Mouse (Mus musculus): ENCODE results near the gene Rbms1. TPM values are rescaled to one million over a fixed set of nuclear protein-coding genes. Genes with fewer than 3 reads are reported as not detected.
A peak's percentile ranks its signal among the peaks of the same experiment; 100 is the strongest.

Gene Rbms1
- polyA plus RNA-seq, 1 experiment: 23.8 TPM

- WGBS: 25% methylated on average over 14 of the region's 14 CpGs
- TF ChIP-seq POLR2A (IDR thresholded peaks at IDR 0.05; ENCODE audit: borderline replicate concordance, control insufficient read depth, low read depth, low read length) (no peak), CTCF (IDR thresholded peaks at IDR 0.05; ENCODE audit: control insufficient read depth, insufficient read depth, low read length) (no peak)
- Histone ChIP-seq H3K4me1 (ENCODE audit: control insufficient read depth, insufficient read depth, low read length) (peaks cover 8% of the 10 kb centered on the region), H3K27ac (ENCODE audit: control insufficient read depth, insufficient read depth, low read depth, low read length, poor library complexity) (peak overlapping the region; percentile 99; the same call in 1 of the 2 replicates), H3K4me3 (replicated peaks; ENCODE audit: control insufficient read depth, low read depth, low read length) (peak overlapping the region; percentile 75)
Observed at GRCm38 (mm10) chr2:60879966-60880788, 82.8 kb downstream of the Rbms1 start.

GRCm38 (mm10) chr2:60879141-60879818 lies 83.7 kb downstream of the Rbms1 start:
- TF ChIP-seq POLR2A (IDR thresholded peaks at IDR 0.05; ENCODE audit: borderline replicate concordance, control insufficient read depth, low read depth, low read length) (no peak), CTCF (IDR thresholded peaks at IDR 0.05; ENCODE audit: control insufficient read depth, insufficient read depth, low read length) (no peak)
- 81% methylated on average over 5 of the region's 5 CpGs for WGBS
- Histone ChIP-seq H3K27ac (ENCODE audit: control insufficient read depth, insufficient read depth, low read depth, low read length, poor library complexity) (no peak overlapping the region), H3K4me3 (replicated peaks; ENCODE audit: control insufficient read depth, low read depth, low read length) (no peak overlapping the region), H3K4me1 (ENCODE audit: control insufficient read depth, insufficient read depth, low read length) (peaks cover 8% of the 10 kb centered on the region)

DNA sequence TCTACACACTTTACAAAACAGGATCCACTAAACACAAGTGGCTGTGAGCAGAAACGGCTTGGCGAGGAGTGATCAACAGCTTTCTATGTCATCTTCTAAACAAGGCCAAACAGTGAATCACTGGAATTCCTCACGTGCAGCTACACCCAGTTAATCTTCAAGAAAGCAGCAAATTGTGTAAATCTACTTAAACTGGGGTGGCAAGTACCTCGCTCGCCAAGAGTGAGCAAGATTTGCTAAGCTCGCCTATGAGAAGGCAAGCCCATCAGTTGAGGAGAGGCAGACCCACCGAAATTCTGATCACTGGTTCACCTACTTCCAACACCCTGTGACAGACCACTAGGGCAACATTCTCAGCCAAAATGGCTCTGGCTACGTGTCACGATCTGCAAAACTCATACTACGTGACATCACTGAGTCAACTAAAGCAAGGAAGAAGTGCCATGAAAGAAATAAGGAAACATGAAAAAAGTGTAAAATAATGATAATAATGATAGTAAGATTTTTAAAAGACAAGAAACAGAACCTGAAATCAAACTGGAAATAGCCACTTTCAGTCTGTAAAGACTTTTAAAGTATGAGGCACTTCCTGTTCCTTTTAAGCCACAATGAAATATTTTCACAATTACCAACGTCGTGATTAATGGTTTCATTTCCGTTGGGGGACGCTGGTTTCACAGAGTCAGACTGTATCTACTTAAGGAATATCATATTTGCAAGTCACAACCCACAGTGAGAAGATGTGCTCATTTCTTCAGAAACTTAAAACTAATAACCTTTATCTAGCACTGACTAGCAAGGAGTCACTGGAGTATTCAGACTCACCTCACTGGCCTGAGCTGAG lies 85.2 kb downstream of the Rbms1 start:
- H3K4me3 ChIP-seq (replicated peaks; ENCODE audit: control insufficient read depth, low read depth, low read length): peak overlapping the region; percentile 7

DNA sequence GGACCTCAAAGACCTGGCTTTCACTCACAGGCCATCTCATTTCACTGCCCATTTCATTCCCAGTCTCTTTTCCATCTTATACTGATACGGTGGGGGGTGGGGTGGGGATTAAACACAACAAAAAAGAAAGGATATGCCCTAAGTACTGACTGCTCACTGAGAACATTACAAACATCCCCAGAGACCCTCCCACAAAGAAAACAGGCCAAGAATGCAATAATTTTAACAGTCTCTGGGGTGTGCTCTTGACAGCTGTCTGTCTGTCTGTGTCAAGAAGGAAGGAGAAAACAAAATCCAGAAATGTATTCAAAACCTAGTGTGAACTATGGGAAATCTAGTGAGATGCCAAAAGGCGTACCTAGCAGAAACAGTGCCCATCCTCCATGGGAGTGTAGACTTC lies 86.1 kb downstream of the Rbms1 start:
- H3K4me1 ChIP-seq (ENCODE audit: control insufficient read depth, insufficient read depth, low read length): peaks cover 6% of the 10 kb centered on the region
- H3K4me3 ChIP-seq (replicated peaks; ENCODE audit: control insufficient read depth, low read depth, low read length): no peak overlapping the region
- no peak overlapping the region for H3K27ac ChIP-seq (ENCODE audit: control insufficient read depth, insufficient read depth, low read depth, low read length, poor library complexity)
- WGBS: 71% methylated on average over 2 of the region's 2 CpGs
- no peak for TF ChIP-seq CTCF (IDR thresholded peaks at IDR 0.05; ENCODE audit: control insufficient read depth, insufficient read depth, low read length)
- TF ChIP-seq POLR2A (IDR thresholded peaks at IDR 0.05; ENCODE audit: borderline replicate concordance, control insufficient read depth, low read depth, low read length): no peak

More for the DNA sequence above, 85.2 kb downstream of the Rbms1 start:
- H3K27ac ChIP-seq (ENCODE audit: control insufficient read depth, insufficient read depth, low read depth, low read length, poor library complexity): peak overlapping the region; percentile 53; the same call in 1 of the 2 replicates
- WGBS: 46% methylated on average over 14 of the region's 14 CpGs
- peaks cover 6% of the 10 kb centered on the region for H3K4me1 ChIP-seq (ENCODE audit: control insufficient read depth, insufficient read depth, low read length)
- TF ChIP-seq POLR2A (IDR thresholded peaks at IDR 0.05; ENCODE audit: borderline replicate concordance, control insufficient read depth, low read depth, low read length) (no peak), CTCF (IDR thresholded peaks at IDR 0.05; ENCODE audit: control insufficient read depth, insufficient read depth, low read length) (no peak)

DNA sequence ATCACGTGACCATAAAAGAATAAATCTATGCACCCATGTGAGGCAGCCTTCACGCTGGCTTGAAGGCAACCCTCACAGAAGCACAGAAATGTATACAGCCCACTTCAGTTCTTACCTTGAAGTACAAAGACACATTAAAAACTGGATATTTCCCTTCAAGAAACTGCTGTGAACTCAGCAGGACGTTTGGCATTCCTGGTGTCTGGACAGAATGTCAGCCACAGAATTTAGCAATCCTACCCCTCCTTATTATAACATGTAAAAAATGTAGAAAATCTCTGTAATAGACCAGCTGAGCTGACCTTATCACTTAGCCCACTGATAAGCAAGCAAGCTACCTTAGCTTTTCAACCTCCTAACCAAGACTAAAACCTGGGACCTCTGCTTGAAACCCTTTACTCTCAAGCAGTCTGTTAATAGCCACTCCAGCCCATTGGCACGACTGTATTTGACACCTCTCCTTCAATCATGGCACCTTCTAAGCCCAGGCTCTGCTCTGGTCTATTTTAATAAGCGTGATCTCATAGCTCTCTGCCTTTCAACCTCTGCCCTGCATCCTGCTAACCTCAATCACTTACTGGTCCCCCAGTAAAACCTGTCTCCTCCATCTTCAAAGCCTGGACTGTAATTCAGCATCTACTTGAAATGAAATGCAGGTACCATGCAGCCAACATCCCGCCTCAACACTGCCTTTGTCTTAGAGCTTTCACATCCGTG lies 90.7 kb downstream of the Rbms1 start:
- Histone ChIP-seq H3K4me3 (replicated peaks; ENCODE audit: control insufficient read depth, low read depth, low read length) (no peak overlapping the region), H3K27ac (ENCODE audit: control insufficient read depth, insufficient read depth, low read depth, low read length, poor library complexity) (no peak overlapping the region), H3K4me1 (ENCODE audit: control insufficient read depth, insufficient read depth, low read length) (peaks cover 2% of the 10 kb centered on the region; the same call in 1 of the 2 replicates)
- 73% methylated on average over 7 of the region's 7 CpGs for WGBS
- no peak for TF ChIP-seq CTCF (IDR thresholded peaks at IDR 0.05; ENCODE audit: control insufficient read depth, insufficient read depth, low read length)
- no peak for TF ChIP-seq POLR2A (IDR thresholded peaks at IDR 0.05; ENCODE audit: borderline replicate concordance, control insufficient read depth, low read depth, low read length)

DNA sequence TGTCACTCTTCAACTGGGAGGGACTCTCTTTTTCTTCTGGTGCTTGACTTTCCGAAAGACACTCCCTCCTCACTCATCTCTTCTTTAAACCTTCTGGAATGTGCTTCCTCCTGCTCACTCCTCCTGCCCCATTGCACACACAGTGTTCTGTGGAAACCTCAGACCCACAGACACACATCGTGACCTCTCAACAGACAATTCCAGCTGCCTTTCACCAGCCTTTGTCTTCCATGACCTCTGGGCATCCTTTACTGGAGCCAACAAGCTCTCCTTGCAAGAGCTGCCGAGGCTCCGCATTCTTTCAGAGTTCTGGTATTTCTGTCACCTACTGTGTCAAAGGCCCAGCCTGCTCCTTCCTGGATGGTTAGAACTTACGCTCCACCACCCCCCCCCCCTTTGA lies 92.0 kb downstream of the Rbms1 start:
- H3K27ac ChIP-seq (ENCODE audit: control insufficient read depth, insufficient read depth, low read depth, low read length, poor library complexity): no peak overlapping the region

GRCm38 (mm10) chr2:60870450-60870849 lies 92.5 kb downstream of the Rbms1 start:
- peaks cover 2% of the 10 kb centered on the region; the same call in 1 of the 2 replicates for H3K4me1 ChIP-seq (ENCODE audit: control insufficient read depth, insufficient read depth, low read length)
- 65% methylated on average over 4 of the region's 4 CpGs for WGBS
- H3K4me3 ChIP-seq (replicated peaks; ENCODE audit: control insufficient read depth, low read depth, low read length): no peak overlapping the region
- no peak for TF ChIP-seq CTCF (IDR thresholded peaks at IDR 0.05; ENCODE audit: control insufficient read depth, insufficient read depth, low read length)
- TF ChIP-seq POLR2A (IDR thresholded peaks at IDR 0.05; ENCODE audit: borderline replicate concordance, control insufficient read depth, low read depth, low read length): no peak
- H3K27ac ChIP-seq (ENCODE audit: control insufficient read depth, insufficient read depth, low read depth, low read length, poor library complexity): no peak overlapping the region

More for the DNA sequence above, 92.0 kb downstream of the Rbms1 start:
- Histone ChIP-seq H3K4me1 (ENCODE audit: control insufficient read depth, insufficient read depth, low read length) (peaks cover 2% of the 10 kb centered on the region; the same call in 1 of the 2 replicates), H3K4me3 (replicated peaks; ENCODE audit: control insufficient read depth, low read depth, low read length) (no peak overlapping the region)
- WGBS: 89% methylated on average over 5 of the region's 5 CpGs
- TF ChIP-seq CTCF (IDR thresholded peaks at IDR 0.05; ENCODE audit: control insufficient read depth, insufficient read depth, low read length) (no peak), POLR2A (IDR thresholded peaks at IDR 0.05; ENCODE audit: borderline replicate concordance, control insufficient read depth, low read depth, low read length) (no peak)

Measured in bone marrow, adult 2 months (tissue).